Mouse (Mus musculus): ENCODE results near the gene Rxrb. TPM values are rescaled to one million over a fixed set of nuclear protein-coding genes. Genes with fewer than 3 reads are reported as not detected.
A peak's percentile ranks its signal among the peaks of the same experiment; 100 is the strongest.

Gene Rxrb
- polyA plus RNA-seq, 1 experiment from 2014 or later: 64.4 TPM

DNA sequence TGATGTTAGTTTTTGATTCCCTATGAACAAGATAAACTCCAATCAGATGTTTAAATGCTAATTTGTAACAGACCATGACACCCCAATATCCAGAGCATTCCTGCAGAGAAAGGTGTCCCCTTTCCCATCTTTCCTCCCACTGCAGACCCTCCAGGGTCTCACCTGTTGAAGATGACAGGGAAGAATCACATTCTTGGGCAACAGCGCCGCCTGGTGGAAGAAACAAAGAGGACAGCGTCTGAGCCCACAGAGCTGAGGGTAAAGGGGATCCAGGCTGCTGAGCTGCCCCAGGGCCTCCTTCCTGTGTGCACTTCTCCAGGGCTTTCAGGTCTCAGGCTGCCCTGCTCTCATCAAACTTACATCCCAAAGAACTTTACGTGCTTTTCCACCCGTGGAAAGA is 28.2 kb upstream of the Rxrb start:
- Histone ChIP-seq H3K9me3 (no peaks in the 10 kb centered on the region), H3K4me3 (replicated peaks) (no peak overlapping the region), H3K4me1 (replicated peaks) (peaks cover 8% of the 10 kb centered on the region; the same call in 1 of the 2 replicates), H3K36me3 (no peaks in the 10 kb centered on the region), H3K27ac (no peak overlapping the region), H3K9ac (replicated peaks) (no peak overlapping the region), H3K27me3 (peaks cover 52% of the 10 kb centered on the region), H3K4me2 (no peak overlapping the region)
- no peak for ATAC-seq (ENCODE audit: insufficient number of reproducible peaks, insufficient read depth, low FRiP score, low TSS enrichment, low read depth)
- 7% methylated on average over 5 of the region's 5 CpGs for WGBS

DNA sequence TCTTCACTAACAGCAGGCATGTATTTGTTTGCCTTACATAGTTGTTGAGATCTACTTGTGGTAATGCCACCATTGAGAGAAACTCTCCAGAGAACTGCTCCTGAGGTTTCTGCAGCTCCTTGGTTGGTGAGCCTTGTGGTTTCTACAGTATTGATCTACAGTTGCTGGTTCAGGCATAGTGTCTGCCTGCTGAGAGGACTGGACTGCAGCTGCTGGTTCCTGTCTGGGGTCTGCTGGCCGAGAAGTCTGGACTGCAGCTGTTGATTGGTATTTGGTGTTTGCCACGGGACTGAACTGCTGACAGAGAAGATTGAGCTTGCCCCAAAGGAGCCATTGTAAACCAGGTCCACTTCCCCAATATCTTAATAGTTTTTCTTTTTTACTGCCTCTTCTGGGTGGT is 25.0 kb upstream of the Rxrb start:
- H3K9ac ChIP-seq (replicated peaks): no peak overlapping the region
- 35% methylated on average over 2 of the region's 2 CpGs for WGBS
- no peak overlapping the region for H3K4me2 ChIP-seq
- H3K27me3 ChIP-seq: peaks cover 21% of the 10 kb centered on the region
- H3K36me3 ChIP-seq: no peaks in the 10 kb centered on the region
- no peak for ATAC-seq (ENCODE audit: insufficient number of reproducible peaks, insufficient read depth, low FRiP score, low TSS enrichment, low read depth)
- H3K4me3 ChIP-seq (replicated peaks): no peak overlapping the region
- no peaks in the 10 kb centered on the region for H3K9me3 ChIP-seq
- H3K27ac ChIP-seq: no peak overlapping the region
- no peaks in the 10 kb centered on the region for H3K4me1 ChIP-seq (replicated peaks)

DNA sequence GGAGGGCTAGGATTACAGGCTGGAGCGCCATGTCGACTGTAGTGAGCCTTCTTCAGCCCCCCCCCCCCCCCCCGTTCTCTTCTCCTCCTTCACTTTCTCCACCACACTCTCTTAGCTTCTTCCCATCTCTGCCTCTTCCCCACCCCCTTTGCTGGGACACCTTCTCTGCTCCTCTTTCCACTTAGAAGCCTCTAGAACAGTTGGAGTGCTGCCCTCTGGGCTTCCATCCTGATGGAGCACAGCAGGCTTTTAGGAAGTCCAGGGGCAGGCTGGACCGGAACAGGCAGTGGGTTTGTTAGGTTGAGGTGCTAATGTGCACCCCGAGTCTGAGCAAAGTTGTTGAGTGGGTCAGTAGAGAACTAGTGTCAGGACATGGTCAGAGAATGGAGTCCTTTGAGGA is 21.5 kb upstream of the Rxrb start:
- Histone ChIP-seq H3K9me3 (0 out of 2 replicates have a peak, but pooled peaks cover 2% of the 10 kb centered on the region), H3K36me3 (no peaks in the 10 kb centered on the region), H3K27ac (no peak overlapping the region), H3K27me3 (0 out of 2 replicates have a peak, but pooled peaks cover 5% of the 10 kb centered on the region), H3K4me1 (replicated peaks) (no peaks in the 10 kb centered on the region), H3K4me3 (replicated peaks) (no peak overlapping the region), H3K4me2 (no peak overlapping the region), H3K9ac (replicated peaks) (no peak overlapping the region)
- 69% methylated on average over 5 of the region's 5 CpGs for WGBS
- ATAC-seq (ENCODE audit: insufficient number of reproducible peaks, insufficient read depth, low FRiP score, low TSS enrichment, low read depth): no peak

DNA sequence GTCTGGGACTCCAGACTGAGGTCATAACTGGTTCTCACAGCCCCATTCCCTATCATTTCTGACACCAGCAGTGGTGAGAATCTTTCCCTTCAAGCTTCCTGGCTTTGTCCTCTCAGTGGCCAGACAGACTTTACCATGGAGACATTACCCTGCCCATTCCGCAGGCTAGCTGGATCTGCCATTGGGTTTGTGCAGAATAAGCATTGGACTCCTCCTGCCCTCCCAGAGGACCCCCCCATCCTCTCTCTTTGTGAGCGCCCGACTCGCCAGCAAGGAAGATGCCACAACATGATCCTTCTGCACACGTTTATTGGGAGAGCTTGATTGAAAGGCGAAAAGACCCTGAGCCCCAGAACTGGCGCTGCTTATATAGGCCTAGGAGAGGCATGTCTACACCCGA is 18.2 kb upstream of the Rxrb start:
- WGBS: 95% methylated on average over 8 of the region's 8 CpGs

DNA sequence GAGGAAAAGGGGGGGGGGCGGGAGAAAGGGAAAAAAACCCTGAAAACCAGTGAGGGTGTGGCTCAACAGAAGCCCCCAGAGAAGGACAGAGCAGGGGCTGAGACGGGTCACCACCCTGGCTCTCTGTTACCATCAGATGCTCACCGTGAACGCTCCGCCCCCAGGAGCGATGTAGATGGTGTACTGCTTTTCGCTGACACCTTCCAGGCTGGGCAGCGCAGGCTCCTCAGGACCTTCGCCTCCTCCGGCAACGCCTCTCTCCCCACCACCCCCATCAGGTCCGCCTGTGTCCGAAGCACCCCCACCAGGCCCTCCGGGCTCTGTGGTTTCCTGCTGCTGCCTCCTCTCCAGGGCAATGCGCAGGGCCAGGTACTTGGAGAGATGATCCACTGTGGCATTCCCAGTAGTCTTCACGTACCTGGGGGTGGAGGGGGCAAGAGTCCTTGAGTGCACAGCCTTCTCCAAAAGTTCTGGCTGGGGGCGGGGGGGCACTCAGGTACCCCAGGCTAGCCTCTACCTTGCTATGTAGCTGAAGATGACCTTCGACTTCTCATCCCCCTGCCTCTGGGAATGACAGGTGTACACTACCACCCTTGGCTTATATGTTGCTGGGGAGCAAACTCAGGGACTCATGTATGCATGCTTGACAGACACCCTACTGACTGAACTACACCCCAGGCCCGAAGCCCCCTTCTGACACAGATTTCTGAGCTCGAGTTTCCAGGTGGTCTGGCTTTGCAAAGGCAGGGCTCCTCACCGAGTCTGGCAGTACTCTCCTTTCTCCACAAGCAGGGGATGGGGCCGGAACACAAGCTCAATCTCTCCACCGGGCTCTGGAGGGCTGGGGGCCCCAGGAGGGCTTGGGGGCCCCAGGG is 9.8 kb upstream of the Rxrb start:
- Histone ChIP-seq H3K9ac (replicated peaks) (no peak overlapping the region), H3K27ac (no peak overlapping the region), H3K4me2 (no peak overlapping the region; the same call in 1 of the 2 replicates), H3K36me3 (peaks cover 35% of the 10 kb centered on the region), H3K4me1 (replicated peaks) (peaks cover 25% of the 10 kb centered on the region), H3K9me3 (peaks cover 20% of the 10 kb centered on the region), H3K27me3 (no peaks in the 10 kb centered on the region), H3K4me3 (replicated peaks) (no peak overlapping the region)
- ATAC-seq (ENCODE audit: insufficient number of reproducible peaks, insufficient read depth, low FRiP score, low TSS enrichment, low read depth): no peak
- 93% methylated on average over 22 of the region's 23 CpGs for WGBS

More for the DNA sequence above, 18.2 kb upstream of the Rxrb start:
- Histone ChIP-seq H3K4me2 (no peak overlapping the region), H3K4me3 (replicated peaks) (no peak overlapping the region), H3K27me3 (no peaks in the 10 kb centered on the region), H3K27ac (no peak overlapping the region), H3K9ac (replicated peaks) (no peak overlapping the region), H3K36me3 (no peaks in the 10 kb centered on the region), H3K4me1 (replicated peaks) (no peaks in the 10 kb centered on the region), H3K9me3 (0 out of 2 replicates have a peak, but pooled peaks cover 9% of the 10 kb centered on the region)
- no peak for ATAC-seq (ENCODE audit: insufficient number of reproducible peaks, insufficient read depth, low FRiP score, low TSS enrichment, low read depth)

DNA sequence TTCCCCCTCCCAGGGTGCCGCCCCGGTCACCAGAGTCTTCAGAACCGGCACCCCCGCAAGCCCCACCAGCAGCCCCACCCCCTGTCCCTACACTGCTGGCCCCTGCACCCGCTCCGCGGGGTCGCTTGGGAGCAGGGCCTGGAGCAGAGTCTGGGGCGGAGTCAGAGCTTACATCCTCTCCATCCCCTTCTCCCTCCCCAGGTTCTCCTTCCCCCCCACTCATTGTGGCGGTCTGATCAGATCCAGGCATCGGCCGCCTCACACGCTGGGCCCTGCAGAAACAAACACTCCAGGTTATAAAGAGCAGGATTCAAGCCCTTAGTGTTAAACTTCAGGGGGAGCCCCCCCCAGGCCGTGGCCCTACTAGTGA is 9.2 kb upstream of the Rxrb start:
- no peak for ATAC-seq (ENCODE audit: insufficient number of reproducible peaks, insufficient read depth, low FRiP score, low TSS enrichment, low read depth)
- H3K4me3 ChIP-seq (replicated peaks): no peak overlapping the region
- H3K36me3 ChIP-seq: peaks cover 35% of the 10 kb centered on the region
- peaks cover 31% of the 10 kb centered on the region for H3K4me1 ChIP-seq (replicated peaks)
- H3K4me2 ChIP-seq: no peak overlapping the region; the same call in 1 of the 2 replicates
- H3K9me3 ChIP-seq: peaks cover 18% of the 10 kb centered on the region
- no peak overlapping the region for H3K27ac ChIP-seq
- WGBS: 90% methylated on average over 14 of the region's 14 CpGs
- H3K27me3 ChIP-seq: no peaks in the 10 kb centered on the region
- H3K9ac ChIP-seq (replicated peaks): no peak overlapping the region

DNA sequence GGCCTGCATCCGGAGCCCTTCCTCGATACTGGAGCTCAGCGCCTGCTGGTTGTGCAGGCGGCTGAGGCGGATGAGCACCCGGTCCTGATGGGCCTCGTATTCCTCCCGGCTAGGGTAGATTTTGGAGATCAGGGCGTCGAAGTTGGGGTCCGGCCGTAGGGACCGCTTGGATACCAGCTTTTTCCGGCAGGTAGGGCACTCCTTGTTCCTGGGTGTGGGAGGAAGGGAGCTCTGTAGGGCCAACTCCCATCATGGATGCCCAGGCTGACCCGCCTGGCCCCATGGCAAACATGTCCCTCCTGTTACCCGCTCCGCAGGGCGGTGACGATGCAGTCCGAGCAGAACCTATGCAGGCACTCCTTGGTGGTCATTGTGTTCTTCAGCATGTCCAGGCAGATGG is 8.6 kb upstream of the Rxrb start:
- Histone ChIP-seq H3K27ac (no peak overlapping the region), H3K4me1 (replicated peaks) (peaks cover 33% of the 10 kb centered on the region), H3K4me3 (replicated peaks) (no peak overlapping the region), H3K27me3 (no peaks in the 10 kb centered on the region), H3K4me2 (no peak overlapping the region), H3K36me3 (peaks cover 35% of the 10 kb centered on the region), H3K9ac (replicated peaks) (no peak overlapping the region), H3K9me3 (peaks cover 18% of the 10 kb centered on the region)
- no peak for ATAC-seq (ENCODE audit: insufficient number of reproducible peaks, insufficient read depth, low FRiP score, low TSS enrichment, low read depth)
- 95% methylated on average over 20 of the region's 20 CpGs for WGBS

DNA sequence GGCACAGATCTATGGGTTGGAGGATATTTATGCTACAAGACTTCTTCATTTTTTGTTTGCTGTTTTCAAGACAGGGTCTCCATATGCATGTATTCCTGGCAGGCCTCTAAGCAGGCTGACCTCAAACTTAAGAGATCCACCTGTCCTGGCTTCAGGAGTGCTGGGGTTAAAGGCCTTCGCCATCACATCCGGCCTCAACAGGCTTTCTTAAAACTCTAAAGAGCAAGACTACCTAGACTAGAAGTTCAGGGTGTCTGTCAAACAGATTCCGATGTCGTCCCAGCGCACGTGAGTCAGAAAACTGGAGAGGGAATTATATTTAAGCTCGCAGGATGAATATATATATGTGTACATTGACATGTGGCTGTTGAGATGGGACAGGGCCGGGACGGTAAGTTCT is 7.9 kb upstream of the Rxrb start:
- 71% methylated on average over 9 of the region's 9 CpGs for WGBS

DNA sequence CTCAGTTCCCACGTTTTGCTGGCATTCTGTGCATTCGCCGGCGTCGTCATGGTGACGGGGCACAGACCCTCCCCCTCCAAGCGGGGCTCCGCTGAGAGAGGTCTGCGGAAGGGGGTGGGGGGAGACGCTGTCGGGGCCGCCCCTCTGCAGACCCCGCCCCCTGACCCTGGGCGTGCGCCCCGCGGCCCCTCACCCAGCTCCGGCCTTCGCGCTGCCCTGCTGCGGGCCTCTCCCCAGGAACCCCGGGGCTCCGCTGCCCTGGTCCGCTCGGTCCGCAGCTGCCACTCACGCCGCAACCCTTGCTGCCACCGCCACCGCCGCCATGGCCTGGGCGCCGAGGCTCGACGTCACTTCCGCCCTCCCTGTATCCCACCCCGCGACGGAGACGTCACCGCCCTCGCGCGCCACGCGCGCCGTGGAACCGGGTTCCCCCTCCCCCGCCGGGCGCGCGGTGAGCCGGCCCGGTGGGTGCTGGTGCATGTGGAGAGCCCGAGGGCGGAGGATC is 7.2 kb upstream of the Rxrb start, which contains the start of gene Ring1:
Ring1 (minus strand) TSS at position 364 of the 505 bp plus-strand sequence.
- H3K36me3 ChIP-seq: peaks cover 47% of the 10 kb centered on the region
- peak within 1 kb of the TSS; percentile 99 for H3K4me2 ChIP-seq
- H3K27me3 ChIP-seq: no peaks in the 10 kb centered on the region
- H3K27ac ChIP-seq: peak within 1 kb of the TSS; percentile 93
- H3K4me1 ChIP-seq (replicated peaks): peaks cover 46% of the 10 kb centered on the region
- ATAC-seq (ENCODE audit: insufficient number of reproducible peaks, insufficient read depth, low FRiP score, low TSS enrichment, low read depth): peak; percentile 66
- peak within 1 kb of the TSS; percentile 87 for H3K4me3 ChIP-seq (replicated peaks)
- WGBS: under 1% methylated on average over 58 of the region's 58 CpGs
- peaks cover 13% of the 10 kb centered on the region for H3K9me3 ChIP-seq
- H3K9ac ChIP-seq (replicated peaks): peak within 1 kb of the TSS; percentile 93

More for the DNA sequence above, 7.9 kb upstream of the Rxrb start:
- H3K27me3 ChIP-seq: no peaks in the 10 kb centered on the region
- peaks cover 18% of the 10 kb centered on the region for H3K9me3 ChIP-seq
- H3K36me3 ChIP-seq: peaks cover 40% of the 10 kb centered on the region
- peak overlapping the region; percentile 99 for H3K4me2 ChIP-seq
- peaks cover 40% of the 10 kb centered on the region for H3K4me1 ChIP-seq (replicated peaks)
- no peak for ATAC-seq (ENCODE audit: insufficient number of reproducible peaks, insufficient read depth, low FRiP score, low TSS enrichment, low read depth)
- no peak overlapping the region for H3K27ac ChIP-seq
- H3K9ac ChIP-seq (replicated peaks): peak overlapping the region; percentile 93
- H3K4me3 ChIP-seq (replicated peaks): peak overlapping the region; percentile 87

DNA sequence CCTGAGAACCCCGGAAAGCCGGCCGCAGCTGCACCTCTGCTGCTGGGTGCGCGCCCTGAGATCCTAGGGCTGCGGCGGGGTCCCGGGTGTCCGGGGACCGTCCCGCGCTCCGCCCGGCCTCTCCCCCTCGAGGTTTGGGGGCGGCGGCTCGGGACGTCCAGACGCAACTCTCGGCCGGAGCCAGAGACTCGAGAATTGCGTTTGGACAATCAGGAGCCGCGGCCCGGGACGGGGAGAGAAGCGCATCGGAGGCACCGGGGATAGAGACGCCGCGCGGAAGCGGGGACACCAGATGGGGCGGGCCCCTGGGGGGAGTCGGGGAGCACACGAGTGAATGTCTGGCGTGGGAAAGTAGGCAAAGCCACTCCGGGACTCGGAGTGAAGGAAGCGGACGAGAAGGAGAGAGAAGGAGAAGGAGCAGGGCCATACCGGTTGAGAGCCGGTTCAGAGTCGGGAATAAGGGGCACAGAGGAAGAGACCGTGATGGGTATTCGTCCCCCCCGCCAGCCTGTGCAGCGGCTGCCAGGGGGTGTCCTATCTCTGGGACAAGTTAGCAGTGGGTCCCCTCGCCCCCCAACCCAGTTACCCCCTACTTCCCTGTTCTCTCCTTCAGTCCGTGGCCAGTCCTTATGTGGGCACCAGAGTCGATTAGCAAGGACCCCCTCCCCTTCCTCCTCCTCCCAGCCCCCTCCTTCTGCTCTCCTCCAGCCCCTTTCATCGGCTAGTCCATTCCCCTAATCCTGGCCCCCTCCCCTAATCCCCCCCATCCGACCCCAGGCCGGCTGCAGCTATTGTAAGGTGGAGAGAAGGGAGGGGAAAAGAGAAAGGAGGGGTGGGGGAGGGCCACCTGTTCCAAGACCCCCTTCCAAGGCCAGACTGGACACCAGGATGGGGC is 6.5 kb upstream of the Rxrb start:
- Histone ChIP-seq H3K36me3 (peaks cover 50% of the 10 kb centered on the region), H3K9ac (replicated peaks) (peak overlapping the region; percentile 93), H3K4me3 (replicated peaks) (peak overlapping the region; percentile 87), H3K27me3 (no peaks in the 10 kb centered on the region), H3K9me3 (peaks cover 6% of the 10 kb centered on the region; the same call in 1 of the 2 replicates), H3K27ac (peak overlapping the region; percentile 93), H3K4me2 (peak overlapping the region; percentile 99), H3K4me1 (replicated peaks) (peaks cover 53% of the 10 kb centered on the region)
- no peak for ATAC-seq (ENCODE audit: insufficient number of reproducible peaks, insufficient read depth, low FRiP score, low TSS enrichment, low read depth)
- under 1% methylated on average over 57 of the region's 57 CpGs for WGBS

DNA sequence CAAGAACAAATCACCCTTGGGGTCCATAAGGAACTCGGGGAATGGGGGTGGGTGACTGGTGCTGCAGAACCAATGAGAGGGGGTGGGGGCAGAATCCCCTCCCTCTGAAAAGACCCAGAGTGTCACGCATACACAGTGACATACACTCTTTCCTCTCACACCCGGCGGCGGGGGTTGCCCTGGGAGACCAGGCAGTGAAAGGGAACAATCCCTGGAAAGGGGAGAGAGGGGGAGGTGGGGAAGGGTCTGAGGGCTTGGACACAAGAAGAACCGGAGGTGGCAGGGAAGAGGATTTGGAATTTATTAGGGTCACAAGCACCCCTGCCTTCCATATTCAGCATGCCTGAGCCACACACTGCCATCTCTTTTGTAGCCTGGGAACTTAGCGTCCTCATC is 5.9 kb upstream of the Rxrb start:
- peaks cover 51% of the 10 kb centered on the region for H3K36me3 ChIP-seq
- 10% methylated on average over 7 of the region's 7 CpGs for WGBS

More for the DNA sequence above, 5.9 kb upstream of the Rxrb start:
- Histone ChIP-seq H3K4me1 (replicated peaks) (peaks cover 60% of the 10 kb centered on the region), H3K4me3 (replicated peaks) (peak overlapping the region; percentile 87), H3K9ac (replicated peaks) (peak overlapping the region; percentile 93; the same call in 1 of the 2 replicates), H3K4me2 (peak overlapping the region; percentile 99), H3K9me3 (peaks cover 3% of the 10 kb centered on the region; the same call in 1 of the 2 replicates), H3K27ac (0 out of 2 replicates have a peak overlapping the region, but pooled peaks have one; percentile 93), H3K27me3 (no peaks in the 10 kb centered on the region)
- ATAC-seq (ENCODE audit: insufficient number of reproducible peaks, insufficient read depth, low FRiP score, low TSS enrichment, low read depth): no peak
